Mouse (Mus musculus): ENCODE data around the gene Mfn2.
"Not testable (repeated sequence)": the region's sequence is repeated elsewhere in the genome, so short reads cannot be mapped to it uniquely, and the experiment has no call there.

The Mfn2 gene

GRCm38 (mm10) chr4:147866793-147867192 is 37.7 kb downstream of the Mfn2 start:
- DNase-seq: not testable (repeated sequence)

DNA sequence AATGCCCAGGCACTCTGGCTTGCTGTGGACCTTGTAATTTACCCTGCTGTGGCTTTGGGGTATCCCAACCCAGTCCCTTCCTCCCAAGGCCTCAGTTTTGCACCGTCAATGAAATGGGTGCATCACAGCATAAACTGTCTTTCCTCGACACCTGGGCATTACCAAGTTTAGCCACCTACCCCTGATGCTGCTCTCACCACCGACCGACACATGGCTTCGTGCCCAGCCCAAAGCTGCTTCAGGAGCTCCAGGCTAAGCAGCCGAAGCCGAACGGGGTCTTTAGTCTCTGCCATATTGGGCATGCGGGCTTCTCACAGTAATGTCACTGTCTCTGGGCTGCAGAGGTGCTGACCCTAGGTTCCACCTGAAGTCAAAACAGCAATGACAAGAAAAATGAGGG is 38.4 kb downstream of the Mfn2 start:
- DNase-seq: no peak

GRCm38 (mm10) chr4:147865651-147866050 is 38.9 kb downstream of the Mfn2 start:
- no peak for DNase-seq

GRCm38 (mm10) chr4:147862051-147862450 is 42.5 kb downstream of the Mfn2 start:
- DNase-seq: no peak

GRCm38 (mm10) chr4:147850776-147851175 is 53.7 kb downstream of the Mfn2 start:
- DNase-seq: no peak

GRCm38 (mm10) chr4:147848584-147848991 is 55.9 kb downstream of the Mfn2 start:
- no peak for DNase-seq

DNA sequence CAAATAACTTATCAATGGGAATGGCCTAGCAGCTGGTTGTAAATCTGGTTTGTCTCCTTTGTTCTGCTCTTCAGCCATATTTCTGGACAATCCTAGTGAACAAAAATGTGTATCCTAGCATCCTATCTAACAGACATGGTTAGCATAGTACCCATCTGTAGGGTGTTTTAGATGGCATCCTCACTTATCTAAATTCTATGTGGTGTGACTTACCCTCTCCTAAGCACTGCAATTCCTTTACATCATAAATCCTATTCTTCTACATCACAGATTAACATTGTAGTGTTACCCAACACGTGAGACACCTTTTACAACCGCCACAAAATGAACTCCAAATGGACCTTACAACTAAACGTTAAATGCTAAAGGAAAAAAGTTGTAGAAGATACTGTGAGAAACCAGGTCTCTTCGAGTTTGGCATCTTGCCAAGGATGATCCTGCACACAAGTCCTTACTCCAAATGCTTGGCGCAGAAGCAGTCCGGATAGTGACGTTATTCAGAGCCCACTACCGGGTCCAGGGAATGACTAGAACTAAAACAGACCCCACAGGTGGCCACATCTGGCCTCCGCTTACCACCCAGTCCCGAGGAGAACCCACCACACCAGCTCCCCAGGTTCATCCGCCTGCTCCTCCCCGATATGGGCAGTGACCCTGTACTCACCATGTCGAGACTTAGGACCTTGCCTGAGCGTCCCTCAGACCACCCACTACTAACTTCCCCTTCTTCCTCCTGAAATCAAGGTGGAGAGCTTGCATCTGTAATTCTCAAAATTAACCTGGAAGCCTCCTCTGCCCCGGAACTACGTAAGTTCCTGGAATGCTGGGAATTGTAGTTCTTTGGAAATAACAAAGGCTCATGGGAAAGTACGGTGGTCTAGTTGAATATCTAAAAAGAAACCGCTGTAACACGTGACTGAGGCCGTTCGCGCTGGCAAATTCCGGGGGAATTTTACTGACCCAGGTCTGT is 56.6 kb downstream of the Mfn2 start, which contains the start of gene Zfp933:
Gene Zfp933 (minus strand): TSS at position 753 of the 970 bp plus-strand sequence.
- DNase-seq: peak; percentile 94

DNA sequence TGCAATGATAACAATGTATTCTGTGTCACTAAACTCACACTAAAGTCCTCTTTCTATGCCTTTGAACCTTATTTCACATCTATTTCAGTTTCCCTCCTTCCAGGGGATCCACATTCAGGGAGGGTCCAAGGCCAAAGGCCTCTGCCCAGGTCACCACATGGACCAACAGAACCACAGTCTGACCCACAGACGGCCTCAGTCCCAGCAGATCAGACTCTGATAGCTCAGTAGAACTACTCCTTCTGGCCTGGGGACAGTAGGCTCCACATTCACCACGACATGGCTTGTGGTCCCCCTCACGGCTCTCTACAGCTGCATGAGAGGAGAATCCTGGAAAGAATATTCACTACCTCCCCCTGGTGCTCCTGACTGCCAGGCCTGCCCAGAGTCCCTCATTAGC is 61.6 kb downstream of the Mfn2 start:
- DNase-seq: no peak

DNA sequence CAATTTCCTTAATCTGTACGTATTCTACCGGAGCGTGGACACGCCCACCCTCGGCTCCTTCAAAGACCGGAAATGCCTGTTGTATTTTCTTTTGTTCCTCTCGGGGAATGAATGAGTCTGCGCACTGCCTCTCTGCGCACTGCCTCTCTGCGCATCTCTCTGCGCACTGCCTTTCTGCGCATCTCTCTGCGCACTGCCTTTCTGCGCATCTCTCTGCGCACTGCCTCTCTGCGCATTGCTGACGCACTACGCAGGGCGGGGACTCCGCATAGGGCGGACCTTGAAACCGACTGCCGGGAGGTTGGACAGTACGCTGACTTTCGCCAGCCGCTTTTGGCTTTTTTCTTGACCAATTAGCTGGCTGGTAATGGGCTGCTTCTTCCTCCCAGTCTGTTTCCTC is 65.2 kb downstream of the Mfn2 start:
- DNase-seq: not testable (repeated sequence)

- DNase-seq: no peak
Measured at GRCm38 (mm10) chr4:147824389-147824788, 80.1 kb downstream of the Mfn2 start.

All from embryo, embryonic 11 days (tissue).